Mouse (Mus musculus) lung, postnatal 36 days (tissue): ENCODE measurements around the gene Tmem169.

ENCODE experiments used
- DNase-seq: peaks from one replicate; pipeline ENCODE4 v3.0.0; 2022; ENCODE audit warnings: mixed read lengths

Gene Tmem169

DNA sequence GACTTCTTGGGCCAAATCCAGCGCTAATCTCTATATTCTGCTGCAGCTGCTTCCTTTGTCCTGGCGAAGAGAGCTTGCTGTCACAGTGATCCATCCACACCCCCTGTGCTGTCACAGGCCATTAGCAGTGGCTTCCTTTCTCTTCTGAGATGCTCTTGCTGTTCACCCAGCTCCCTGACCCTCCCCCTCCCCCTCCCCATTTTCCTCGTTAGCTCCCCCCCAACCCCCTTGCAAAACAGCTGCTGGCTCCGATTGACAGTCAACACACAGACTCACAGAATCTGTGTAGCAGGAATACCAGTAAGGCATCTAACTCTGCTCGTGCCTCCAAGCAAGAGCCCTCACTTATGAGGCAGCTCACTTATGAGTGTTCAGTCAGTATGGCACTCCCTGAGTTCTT is 2.7 kb downstream of the Tmem169 start:
- no peak for DNase-seq

- no peak for DNase-seq
These were observed 3.7 kb downstream of the Tmem169 start for GRCm38 (mm10) chr1:72287893-72288292.

GRCm38 (mm10) chr1:72288527-72289150 is 4.5 kb downstream of the Tmem169 start:
- DNase-seq, result no peak

DNA sequence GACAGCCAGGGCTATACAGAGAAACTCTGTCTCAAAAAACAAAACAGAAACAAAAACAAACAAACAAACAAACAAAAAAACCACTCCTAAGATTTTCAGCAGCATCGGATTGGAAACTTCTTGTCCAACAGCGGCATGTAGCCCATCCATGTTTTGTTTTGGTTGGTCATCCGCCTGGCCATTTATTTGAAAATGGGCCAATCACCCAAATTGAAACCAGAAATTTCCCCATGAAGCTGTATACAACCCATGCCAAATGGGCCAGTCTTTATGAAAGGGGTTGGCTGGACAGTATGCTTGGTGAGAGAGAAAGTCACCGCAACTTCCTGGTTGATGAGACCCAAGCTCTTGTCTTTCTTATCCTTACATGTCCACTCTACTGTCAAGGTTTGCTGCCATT is 6.7 kb downstream of the Tmem169 start:
- DNase-seq, result no peak

GRCm38 (mm10) chr1:72291421-72291820 is 7.3 kb downstream of the Tmem169 start:
- DNase-seq, result no peak

GRCm38 (mm10) chr1:72291925-72292324 is 7.8 kb downstream of the Tmem169 start:
- no peak for DNase-seq

GRCm38 (mm10) chr1:72293869-72294663 is 9.9 kb downstream of the Tmem169 start:
- DNase-seq, result no peak

GRCm38 (mm10) chr1:72295746-72296145 is 11.6 kb downstream of the Tmem169 start:
- no peak for DNase-seq

DNA sequence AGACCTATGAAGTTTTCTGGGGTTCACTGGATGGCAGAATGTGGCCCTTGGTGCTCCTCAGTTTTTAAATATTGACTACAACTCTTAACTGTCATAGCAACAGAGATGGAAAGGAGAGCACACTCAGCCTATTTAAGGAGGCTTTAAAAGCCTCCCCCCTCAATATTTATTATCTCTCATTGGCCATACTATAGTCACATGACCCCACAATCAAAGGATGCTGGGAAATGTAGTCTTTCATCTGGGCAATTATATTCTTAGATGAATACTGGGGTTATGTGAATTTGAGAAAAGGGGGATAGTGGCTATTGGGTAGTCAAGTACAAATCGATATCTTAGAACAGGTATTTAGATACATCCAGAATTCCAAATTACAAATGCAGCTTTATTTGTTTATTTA is 17.7 kb downstream of the Tmem169 start:
- DNase-seq, result no peak

GRCm38 (mm10) chr1:72306241-72306640 is 22.1 kb downstream of the Tmem169 start:
- no peak for DNase-seq

- peak; percentile 47 for DNase-seq
These were observed 22.6 kb downstream of the Tmem169 start for GRCm38 (mm10) chr1:72306679-72307181.

GRCm38 (mm10) chr1:72307317-72307798 is 23.2 kb downstream of the Tmem169 start, which contains the start of gene Xrcc5:
TSS of gene Xrcc5 (plus strand) at chr1:72307421.
- peak; percentile 95 for DNase-seq

DNA sequence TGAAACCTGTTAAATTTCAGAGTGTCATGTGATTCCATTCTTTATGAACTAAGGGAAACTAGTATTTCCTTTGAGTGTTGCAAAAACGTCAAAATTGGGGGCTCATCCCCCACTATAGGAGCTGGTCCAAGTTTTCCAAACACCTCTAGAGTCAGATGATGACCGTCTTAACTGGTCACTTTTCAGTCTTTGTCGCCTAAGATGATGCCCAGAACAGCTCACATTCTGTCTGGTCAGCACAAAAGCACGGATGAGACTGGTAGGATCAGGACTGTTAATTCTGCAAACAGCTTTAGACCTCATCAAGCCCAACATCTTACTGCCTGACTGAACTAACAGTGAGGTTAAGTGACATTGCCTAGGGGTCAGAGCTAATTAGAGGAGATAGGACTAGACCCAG is 24.8 kb downstream of the Tmem169 start:
- no peak for DNase-seq

- DNase-seq, result no peak
These were observed 25.7 kb downstream of the Tmem169 start for GRCm38 (mm10) chr1:72309744-72310424.

DNA sequence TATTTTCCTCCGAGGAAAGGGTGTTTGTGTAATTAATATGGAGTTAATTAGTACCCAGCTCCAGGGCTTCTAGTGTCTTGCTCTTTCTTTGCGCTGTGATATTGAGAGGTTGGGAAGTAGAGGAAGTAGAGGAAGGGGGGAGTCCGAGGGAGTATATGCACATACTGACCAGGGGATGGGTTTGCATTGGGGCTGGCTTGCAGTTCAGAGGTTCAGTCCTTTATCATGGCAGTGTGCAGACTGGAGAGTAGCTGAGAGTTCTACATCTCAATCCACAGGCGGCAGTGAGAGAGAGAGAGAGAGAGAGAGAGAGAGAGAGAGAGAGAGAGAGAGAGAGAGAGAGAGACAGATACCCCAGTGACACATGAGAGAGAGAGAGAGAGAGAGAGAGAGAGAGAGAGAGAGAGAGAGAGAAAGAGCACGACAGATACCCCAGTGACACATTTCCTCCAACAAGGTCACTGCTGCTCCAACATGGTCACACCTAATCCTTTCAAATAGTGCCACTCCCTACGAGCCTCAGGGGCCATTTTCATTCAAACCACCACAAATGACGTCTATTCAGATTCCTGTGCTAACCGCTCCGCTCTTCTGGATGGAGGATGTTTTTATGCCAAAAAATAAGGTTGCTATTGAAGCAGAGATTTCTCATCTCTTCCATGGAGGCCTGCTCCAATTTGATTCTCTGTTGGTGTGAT is 28.7 kb downstream of the Tmem169 start:
- DNase-seq, result no peak

GRCm38 (mm10) chr1:72313399-72314039 is 29.4 kb downstream of the Tmem169 start:
- DNase-seq, result peak; percentile 48

- no peak for DNase-seq
These were observed 31.3 kb downstream of the Tmem169 start for GRCm38 (mm10) chr1:72315447-72315846.

DNA sequence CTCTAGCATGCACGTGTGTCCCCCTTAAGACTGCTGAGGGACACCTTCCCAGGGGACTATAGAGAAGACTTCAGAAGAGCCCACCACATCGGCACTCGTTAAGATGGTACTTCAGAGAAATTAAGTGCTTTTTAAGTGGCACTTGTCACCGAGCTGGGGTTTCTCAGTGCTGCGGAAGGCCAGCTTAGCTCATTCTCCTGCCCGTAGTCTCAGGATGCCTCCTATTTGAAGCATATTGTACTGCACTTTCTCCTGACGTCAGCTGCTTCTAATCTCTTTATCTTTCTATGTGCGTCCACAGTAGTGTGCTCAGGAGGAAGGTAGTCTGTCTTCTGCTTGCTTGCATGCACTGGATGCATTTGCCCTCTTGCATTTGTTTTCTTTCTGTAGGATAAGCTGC is 32.2 kb downstream of the Tmem169 start:
- no peak for DNase-seq

DNA sequence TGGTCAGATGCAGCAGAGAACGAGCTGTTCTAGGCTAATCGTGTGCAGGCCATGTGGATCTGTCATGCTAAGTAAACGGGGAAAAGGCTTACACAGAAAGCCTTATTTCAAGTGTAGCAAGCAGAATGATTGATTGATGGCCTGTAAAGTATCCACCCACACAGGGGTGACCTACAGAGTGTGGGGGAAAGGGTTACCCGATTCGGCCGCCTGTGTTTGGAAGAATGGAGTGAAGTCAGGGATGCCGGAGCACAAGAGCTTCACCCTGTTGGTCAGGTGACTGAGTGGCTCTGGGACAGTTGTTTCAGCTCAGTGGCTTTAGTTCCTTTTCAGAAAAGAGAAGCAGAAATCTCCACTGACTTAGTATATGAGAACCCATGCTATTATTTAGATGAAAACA is 32.7 kb downstream of the Tmem169 start:
- DNase-seq, result no peak

DNA sequence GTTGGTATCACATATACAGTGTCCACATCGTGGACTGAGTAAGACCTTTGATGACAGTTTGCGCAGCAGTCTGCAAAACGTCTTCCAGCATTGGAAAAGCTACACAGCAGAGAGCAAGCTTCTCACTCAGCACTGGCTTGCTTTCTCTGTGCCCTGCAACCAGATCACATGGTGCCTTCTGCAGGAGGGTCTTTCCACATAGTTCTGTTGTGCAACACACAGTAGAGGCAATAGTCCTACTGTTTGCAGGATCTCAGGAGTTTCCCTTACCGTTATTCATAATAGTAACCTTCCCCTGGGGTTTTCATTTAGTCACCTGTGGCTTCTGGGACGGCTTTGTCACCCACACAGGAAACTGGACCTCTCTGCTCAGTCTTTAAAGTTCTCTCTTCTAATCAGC is 36.6 kb downstream of the Tmem169 start:
- peak; percentile 21 for DNase-seq

DNA sequence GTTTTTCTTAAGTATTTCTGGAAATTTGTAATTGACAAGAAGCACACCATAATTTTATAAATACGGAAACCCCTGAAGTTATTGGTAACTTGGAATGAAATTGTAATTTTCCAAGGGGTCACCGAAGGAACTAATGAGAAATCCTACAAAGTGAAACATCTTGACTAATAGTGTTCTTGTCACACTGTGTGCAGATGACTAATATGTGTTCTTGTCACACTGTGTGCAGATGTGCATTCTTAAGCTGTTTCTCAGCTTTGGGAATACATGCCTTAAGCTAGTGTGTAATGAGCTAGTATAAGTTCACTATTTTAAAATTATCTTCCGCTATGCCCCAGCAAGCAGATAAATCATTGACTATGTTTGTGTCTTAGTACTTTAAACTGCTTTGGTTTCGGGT is 39.1 kb downstream of the Tmem169 start:
- no peak for DNase-seq

- DNase-seq, result no peak
These were observed 42.1 kb downstream of the Tmem169 start for GRCm38 (mm10) chr1:72326162-72326821.
